Mouse (Mus musculus) bone marrow macrophage, adult 2 months (primary cell): ENCODE data around the gene Phgdh. TPM values are rescaled to one million over a fixed set of nuclear protein-coding genes. Genes with fewer than 3 reads are reported as not detected.

Experiments
- H3K27ac ChIP-seq: 2 replicates; pipeline ENCODE4 v1.5.1; 2012; ENCODE audit warnings: low read depth, low read length; ENCODE audit not compliant: insufficient read depth
- H3K4me1 ChIP-seq: 2 replicates; pipeline ENCODE4 v1.6.1; 2012; ENCODE audit warnings: low read length; ENCODE audit not compliant: control insufficient read depth, insufficient read depth
- H3K4me3 ChIP-seq: 2 replicates; pipeline ENCODE4 v1.5.1; 2012; ENCODE audit warnings: mild to moderate bottlenecking, low read length, moderate library complexity; ENCODE audit not compliant: insufficient read depth
- CTCF ChIP-seq: IDR thresholded peaks from 2 replicates; pipeline ENCODE4 v1.5.1; 2012; ENCODE audit warnings: low read depth, mild to moderate bottlenecking, low read length, moderate library complexity
- POLR2A ChIP-seq: IDR thresholded peaks from 2 replicates; pipeline ENCODE4 v1.6.1; 2012; ENCODE audit warnings: mild to moderate bottlenecking, low read depth, low read length, borderline replicate concordance
- polyA plus RNA-seq: library from polyadenylated mRNA; stranded (reverse); fragments of >200 nt; gene quantifications from 2 replicates; pipeline ENCODE4 v1.2.4, GENCODE M21; 2012; ENCODE audit not compliant: missing spikeins, insufficient read depth, insufficient read length

The Phgdh gene
- polyA plus RNA-seq, 1 experiment: 3.3 TPM

DNA sequence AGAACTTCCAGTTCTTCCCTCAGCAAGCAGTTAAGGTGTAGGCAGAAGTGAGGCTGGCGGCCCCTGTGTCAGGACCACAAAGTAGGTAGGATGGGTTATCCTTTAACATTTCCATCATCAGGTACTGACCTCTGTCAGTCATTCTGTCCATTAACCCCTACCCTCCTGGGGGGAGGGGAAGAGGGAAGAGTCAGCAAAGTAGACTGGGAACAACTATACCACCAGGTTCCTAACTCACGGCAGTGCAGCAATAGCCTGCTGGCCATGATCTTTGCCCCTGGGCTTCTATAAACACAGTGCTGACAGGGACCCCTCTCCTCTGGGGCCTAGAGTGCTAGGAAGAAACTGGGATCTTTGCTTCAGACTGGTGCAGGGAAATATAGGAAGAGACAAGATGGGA is 5.8 kb downstream of the Phgdh start:
- H3K4me3 ChIP-seq: no peak overlapping the region
- H3K27ac ChIP-seq: no peak overlapping the region
- peaks cover 28% of the 10 kb centered on the region for H3K4me1 ChIP-seq
- no peak for TF ChIP-seq CTCF
- no peak for TF ChIP-seq POLR2A

DNA sequence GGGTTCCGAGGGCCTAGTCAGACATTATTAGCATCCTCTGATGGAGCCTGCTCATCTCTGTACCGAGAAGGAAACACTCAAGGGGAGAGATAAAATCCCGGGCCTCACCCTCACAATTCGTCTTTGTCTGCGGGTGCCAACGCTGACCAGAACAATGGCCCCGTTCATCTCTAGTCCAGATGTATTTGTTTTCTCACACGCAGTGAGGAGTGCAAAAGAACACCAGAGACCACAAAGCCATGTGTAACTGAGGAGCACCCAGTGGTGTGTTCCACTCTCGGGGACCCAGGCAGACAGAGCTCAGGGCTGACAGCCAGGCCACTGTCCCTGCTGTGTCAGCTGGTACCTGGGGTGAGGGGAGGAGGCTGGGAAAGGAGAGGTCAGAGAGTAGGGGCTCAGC is 15.6 kb downstream of the Phgdh start:
- TF ChIP-seq POLR2A (no peak), CTCF (no peak)
- Histone ChIP-seq H3K4me3 (no peak overlapping the region), H3K27ac (no peak overlapping the region), H3K4me1 (no peaks in the 10 kb centered on the region)

DNA sequence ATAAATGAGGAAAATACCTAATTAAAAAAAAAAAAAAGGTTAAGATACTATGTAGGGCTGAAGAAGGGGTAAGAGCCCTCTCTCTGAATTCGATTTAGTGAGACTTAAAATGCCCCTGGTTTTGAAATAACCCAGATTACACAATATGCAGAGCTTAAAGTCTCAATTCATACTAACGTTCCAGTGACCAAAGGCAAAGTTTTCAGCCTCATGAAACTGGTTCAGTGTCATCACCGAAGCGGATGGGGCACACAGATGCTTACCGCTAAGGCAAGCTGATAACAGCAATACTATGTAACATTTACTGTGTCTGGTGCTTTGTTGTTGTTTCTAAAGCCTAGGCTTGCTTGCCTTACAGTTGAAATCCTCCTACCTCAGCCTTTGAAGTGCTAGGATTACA is 17.6 kb downstream of the Phgdh start:
- H3K27ac ChIP-seq: no peak overlapping the region
- H3K4me1 ChIP-seq: no peaks in the 10 kb centered on the region
- TF ChIP-seq POLR2A: no peak
- H3K4me3 ChIP-seq: no peak overlapping the region

DNA sequence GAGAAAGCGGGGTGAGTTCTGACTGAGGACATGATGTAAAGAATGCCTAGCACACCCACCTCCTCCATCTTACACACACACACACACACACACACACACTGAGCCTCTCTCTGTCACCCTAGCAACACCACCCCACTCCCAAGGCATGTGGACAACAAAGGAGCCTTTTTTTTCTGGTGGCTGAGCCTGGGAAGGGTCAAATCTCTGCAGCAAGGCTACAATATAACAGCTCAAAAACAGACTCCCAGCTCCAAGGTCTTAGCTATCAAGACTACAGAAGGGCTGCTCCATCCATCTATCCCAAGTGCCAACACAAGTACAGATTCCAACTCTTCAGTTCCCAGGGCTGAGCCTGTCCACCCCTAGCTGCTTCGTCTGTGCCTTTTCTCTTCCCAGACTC is 20.6 kb downstream of the Phgdh start:
- H3K27ac ChIP-seq: no peak overlapping the region
- H3K4me3 ChIP-seq: no peak overlapping the region
- no peaks in the 10 kb centered on the region for H3K4me1 ChIP-seq
- TF ChIP-seq POLR2A (no peak), CTCF (no peak)

DNA sequence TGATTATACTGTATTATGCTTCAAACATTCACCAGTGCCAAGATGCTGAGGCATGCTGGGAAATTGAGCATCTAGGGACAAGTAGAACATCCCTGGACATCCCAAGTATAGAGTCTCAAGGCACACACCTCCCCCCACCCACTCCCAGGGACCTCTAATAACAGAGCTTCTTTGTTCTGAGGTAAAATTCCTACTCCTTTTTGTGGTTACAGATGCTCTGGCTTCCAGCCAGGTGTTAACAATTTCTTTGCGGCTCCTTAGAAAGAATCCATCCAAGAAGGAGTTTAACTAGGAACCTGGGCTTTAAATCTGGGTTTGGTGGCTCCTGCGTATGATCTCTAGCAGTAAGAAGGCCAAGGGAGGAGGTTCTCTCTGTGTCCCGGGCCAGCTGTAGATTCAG is 22.6 kb downstream of the Phgdh start:
- Histone ChIP-seq H3K4me1 (no peaks in the 10 kb centered on the region), H3K27ac (no peak overlapping the region), H3K4me3 (no peak overlapping the region)
- no peak for TF ChIP-seq POLR2A
- no peak for TF ChIP-seq CTCF

DNA sequence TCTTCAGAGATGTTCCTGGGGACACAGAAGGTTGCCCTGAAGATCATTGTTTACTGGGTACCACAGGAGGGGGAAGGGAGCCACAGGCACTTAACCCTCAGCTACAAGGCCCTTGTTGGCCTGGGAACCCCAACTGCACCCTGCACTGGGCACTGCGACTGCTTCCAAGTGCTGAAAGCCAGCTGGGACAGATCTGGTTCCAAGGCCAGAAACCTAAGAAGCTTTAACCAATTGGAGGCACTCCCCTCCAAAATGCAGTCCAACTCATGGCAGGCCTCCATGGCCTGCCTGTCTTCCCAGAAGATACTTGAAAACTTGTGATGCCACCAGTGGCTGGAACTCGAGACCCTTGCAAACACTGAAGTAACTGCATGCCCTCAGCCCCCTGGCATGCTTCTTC is 24.6 kb downstream of the Phgdh start:
- Histone ChIP-seq H3K4me1 (no peaks in the 10 kb centered on the region), H3K4me3 (no peak overlapping the region), H3K27ac (no peak overlapping the region)
- TF ChIP-seq CTCF: no peak
- no peak for TF ChIP-seq POLR2A

DNA sequence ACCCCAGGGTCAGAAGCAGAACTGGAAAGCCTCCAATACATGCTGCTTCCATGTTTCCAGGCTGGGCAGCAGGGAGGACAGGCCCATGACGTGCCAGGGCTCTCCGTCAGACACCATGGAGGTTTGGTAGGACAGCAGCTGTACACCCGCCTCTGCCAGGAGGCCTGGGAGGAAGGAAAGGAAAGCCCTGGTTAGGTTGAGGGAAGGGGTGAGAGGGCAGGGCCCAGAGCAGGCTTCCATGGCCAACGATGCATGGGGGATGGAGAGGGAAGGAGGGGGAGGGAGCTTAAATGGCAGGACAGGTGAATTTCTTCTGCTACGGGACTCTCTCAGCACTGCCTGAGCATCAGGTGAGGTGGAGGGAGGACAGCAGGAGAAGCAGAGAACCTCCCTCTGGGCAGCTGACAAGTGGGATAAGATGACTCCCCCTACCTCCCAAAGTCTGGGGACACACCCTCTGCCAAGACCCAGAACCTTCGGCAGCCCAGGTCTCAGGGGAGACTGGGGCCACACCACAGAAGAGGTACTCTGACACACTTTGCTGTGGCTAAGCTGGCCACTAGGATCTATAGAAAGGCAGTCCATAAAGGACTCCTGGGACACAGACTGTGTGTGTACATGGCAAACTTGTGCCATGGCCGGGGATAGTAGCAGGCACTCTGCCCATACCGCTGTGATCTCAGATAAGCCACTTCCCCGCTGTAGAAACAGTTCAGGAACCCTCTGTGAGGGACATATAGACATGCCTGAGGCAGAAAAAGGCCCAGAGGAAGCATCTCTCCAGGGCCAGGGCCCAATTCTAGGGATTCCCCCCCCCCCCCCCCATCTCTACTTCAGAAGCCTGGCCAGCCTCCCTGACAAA is 26.3 kb downstream of the Phgdh start:
- no peaks in the 10 kb centered on the region for H3K4me1 ChIP-seq
- no peak overlapping the region for H3K4me3 ChIP-seq
- no peak overlapping the region for H3K27ac ChIP-seq
- TF ChIP-seq POLR2A (no peak), CTCF (no peak)

DNA sequence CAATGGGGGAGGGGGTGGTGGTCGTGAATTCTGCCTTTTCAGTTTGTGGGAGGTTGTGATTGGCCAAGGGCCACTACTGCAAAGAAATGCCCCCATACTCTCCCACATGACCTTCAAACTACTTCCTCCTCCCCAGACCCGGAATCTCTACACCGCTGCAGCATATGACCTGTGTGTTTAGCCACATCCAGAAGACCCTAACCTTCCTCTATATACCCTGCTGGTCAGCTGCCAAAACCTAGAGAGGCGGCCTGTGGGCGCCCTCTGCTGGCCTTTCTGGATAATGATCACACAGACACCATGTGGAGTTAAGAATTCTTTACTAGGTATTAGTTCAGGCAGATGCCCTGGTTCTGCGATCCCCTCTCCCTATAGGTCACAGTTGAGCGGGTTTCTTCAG is 26.9 kb downstream of the Phgdh start:
- no peak overlapping the region for H3K27ac ChIP-seq
- H3K4me1 ChIP-seq: no peaks in the 10 kb centered on the region
- TF ChIP-seq POLR2A: no peak
- TF ChIP-seq CTCF: peak; percentile 52; the same call in 1 of the 2 replicates
- H3K4me3 ChIP-seq: no peak overlapping the region

DNA sequence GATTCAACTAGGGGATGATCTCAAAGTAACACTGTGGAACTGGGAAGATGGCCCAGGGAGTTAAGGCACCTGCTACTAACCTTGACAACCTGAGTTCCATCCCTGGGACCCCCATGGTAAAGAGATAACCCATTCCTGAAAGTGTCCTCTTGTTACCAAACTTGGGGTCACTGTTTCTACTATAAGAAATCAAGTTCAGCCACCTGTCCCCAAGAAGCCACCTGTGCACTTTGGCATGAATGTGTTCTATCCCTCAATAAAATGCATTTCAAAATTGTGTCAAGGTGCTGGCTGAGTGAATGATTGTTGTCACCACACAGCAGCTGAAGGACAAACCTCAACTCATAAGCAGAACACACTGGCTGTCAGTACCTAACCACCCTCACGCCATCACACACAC is 29.3 kb downstream of the Phgdh start:
- H3K4me3 ChIP-seq: no peak overlapping the region
- no peak for TF ChIP-seq CTCF
- no peak for TF ChIP-seq POLR2A
- H3K4me1 ChIP-seq: no peaks in the 10 kb centered on the region
- no peak overlapping the region for H3K27ac ChIP-seq

DNA sequence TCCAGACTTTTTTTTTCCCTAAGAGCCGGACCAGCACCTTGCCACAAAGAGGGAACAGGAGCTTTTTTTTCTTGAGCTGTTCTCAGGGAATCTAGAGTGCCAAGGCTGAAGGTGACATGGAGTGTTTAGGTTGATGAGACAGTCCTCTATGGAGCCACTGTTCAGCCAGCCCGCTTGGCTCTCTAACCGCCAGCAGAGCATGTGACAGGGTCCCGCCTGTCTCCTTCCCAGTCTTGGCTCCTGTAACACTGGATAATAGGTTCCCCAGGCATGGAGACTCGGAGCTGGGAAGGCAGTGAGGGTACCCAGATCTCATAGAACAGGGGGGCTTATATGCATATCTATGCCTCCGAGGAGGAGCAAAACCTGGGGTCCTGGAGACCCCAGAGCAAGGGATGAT is 31.2 kb downstream of the Phgdh start:
- H3K4me1 ChIP-seq: no peaks in the 10 kb centered on the region
- no peak for TF ChIP-seq CTCF
- no peak for TF ChIP-seq POLR2A
- no peak overlapping the region for H3K4me3 ChIP-seq
- no peak overlapping the region for H3K27ac ChIP-seq

DNA sequence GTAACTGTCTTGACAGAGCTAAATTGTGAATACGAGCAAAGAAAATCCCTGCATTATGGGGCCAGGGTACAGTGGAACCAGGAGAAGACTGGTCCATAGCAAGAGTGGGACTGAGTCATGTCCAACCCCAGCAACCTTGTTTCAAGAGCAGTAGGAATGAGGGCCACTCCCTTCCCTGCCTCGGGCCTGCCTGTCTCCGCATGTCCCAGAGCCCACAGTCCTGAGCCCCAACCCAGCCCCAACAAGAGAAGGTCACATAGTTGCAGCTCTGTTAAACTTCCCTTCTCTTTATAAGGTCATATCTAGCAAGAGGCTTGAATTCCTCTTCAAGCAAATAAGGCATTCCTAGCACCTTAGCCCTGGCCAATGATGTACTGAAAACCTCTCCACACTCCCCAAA is 38.0 kb downstream of the Phgdh start:
- no peak for TF ChIP-seq POLR2A
- TF ChIP-seq CTCF: no peak
- H3K4me3 ChIP-seq: no peak overlapping the region
- no peak overlapping the region for H3K27ac ChIP-seq
- no peaks in the 10 kb centered on the region for H3K4me1 ChIP-seq
